Mouse (Mus musculus) macrophage (primary cell): ENCODE measurements around the gene Adcy5. TPM values are rescaled to one million over a fixed set of nuclear protein-coding genes. Genes with fewer than 3 reads are reported as not detected.

Experiments used
- H3K27ac ChIP-seq: fragments of 350-480 bp; formaldehyde crosslinking; 2 replicates; pipeline ENCODE4 v1.9.0; 2021
- H3K36me3 ChIP-seq: fragments of 350-480 bp; formaldehyde crosslinking; 2 replicates; pipeline ENCODE4 v1.9.0; 2021; ENCODE audit errors: inconsistent target
- H3K4me3 ChIP-seq: fragments of 350-480 bp; formaldehyde crosslinking; 2 replicates; pipeline ENCODE4 v1.9.0; 2021; ENCODE audit errors: inconsistent target
- H3K79me2 ChIP-seq: fragments of 350-480 bp; formaldehyde crosslinking; 2 replicates; pipeline ENCODE4 v1.9.0; 2021; ENCODE audit errors: inconsistent target
- WGBS: methylation state at CpG from one replicate; pipeline ENCODE4 v1.1.7; 2026; ENCODE audit warnings: inconsistent platforms; ENCODE audit not compliant: missing documents; 5-methylcytosine and 5-hydroxymethylcytosine counted together
- polyA plus RNA-seq: library from polyadenylated mRNA; stranded (reverse); fragments of 250-400 nt; gene quantifications from 3 replicates; pipeline ENCODE4 v1.2.4, GENCODE M21; 2018; ENCODE audit warnings: inconsistent platforms

Adcy5 gene
- polyA plus RNA-seq, 1 experiment from 2014 or later: 0.03 TPM

- Histone ChIP-seq H3K79me2 (no peaks in the 10 kb centered on the region), H3K27ac (no peak overlapping the region), H3K4me3 (no peak overlapping the region), H3K36me3 (no peaks in the 10 kb centered on the region)
- WGBS: 89% methylated on average over 7 of the region's 7 CpGs
These were observed 14.8 kb downstream of the Adcy5 start for GRCm38 (mm10) chr16:35169431-35169830.

- H3K79me2 ChIP-seq: no peaks in the 10 kb centered on the region
- no peaks in the 10 kb centered on the region for H3K36me3 ChIP-seq
- WGBS: 89% methylated on average over 5 of the region's 5 CpGs
- H3K4me3 ChIP-seq: no peak overlapping the region
- H3K27ac ChIP-seq: no peak overlapping the region
These were observed 17.5 kb downstream of the Adcy5 start for GRCm38 (mm10) chr16:35172195-35172594.

GRCm38 (mm10) chr16:35178516-35178915 is 23.8 kb downstream of the Adcy5 start:
- WGBS: 90% methylated on average over 3 of the region's 3 CpGs

GRCm38 (mm10) chr16:35179082-35179481 is 24.4 kb downstream of the Adcy5 start:
- Histone ChIP-seq H3K79me2 (no peaks in the 10 kb centered on the region), H3K27ac (no peak overlapping the region)
- WGBS: 65% methylated on average over 8 of the region's 8 CpGs

More at GRCm38 (mm10) chr16:35178516-35178915, 23.8 kb downstream of the Adcy5 start:
- no peak overlapping the region for H3K4me3 ChIP-seq
- H3K27ac ChIP-seq: no peak overlapping the region
- no peaks in the 10 kb centered on the region for H3K36me3 ChIP-seq
- no peaks in the 10 kb centered on the region for H3K79me2 ChIP-seq

GRCm38 (mm10) chr16:35183161-35183560 is 28.5 kb downstream of the Adcy5 start:
- WGBS: 85% methylated on average over 11 of the region's 11 CpGs
- no peaks in the 10 kb centered on the region for H3K79me2 ChIP-seq
- no peak overlapping the region for H3K4me3 ChIP-seq
- H3K36me3 ChIP-seq: no peaks in the 10 kb centered on the region
- H3K27ac ChIP-seq: no peak overlapping the region

More at GRCm38 (mm10) chr16:35179082-35179481, 24.4 kb downstream of the Adcy5 start:
- H3K36me3 ChIP-seq: no peaks in the 10 kb centered on the region
- H3K4me3 ChIP-seq: no peak overlapping the region

GRCm38 (mm10) chr16:35188111-35188510 is 33.4 kb downstream of the Adcy5 start:
- no peaks in the 10 kb centered on the region for H3K36me3 ChIP-seq
- 69% methylated on average over 4 of the region's 4 CpGs for WGBS
- H3K27ac ChIP-seq: no peak overlapping the region
- H3K79me2 ChIP-seq: no peaks in the 10 kb centered on the region
- H3K4me3 ChIP-seq: no peak overlapping the region

GRCm38 (mm10) chr16:35189420-35190141 is 34.9 kb downstream of the Adcy5 start:
- H3K79me2 ChIP-seq: no peaks in the 10 kb centered on the region
- 84% methylated on average over 11 of the region's 11 CpGs for WGBS
- no peaks in the 10 kb centered on the region for H3K36me3 ChIP-seq
- H3K4me3 ChIP-seq: no peak overlapping the region
- no peak overlapping the region for H3K27ac ChIP-seq

- 64% methylated on average over 7 of the region's 7 CpGs for whole genome bisulfite sequencing
- no peaks in the 10 kb centered on the region for H3K79me2 ChIP-seq
- H3K27ac ChIP-seq: no peak overlapping the region
- no peaks in the 10 kb centered on the region for H3K36me3 ChIP-seq
- no peak overlapping the region for H3K4me3 ChIP-seq
These were observed 36.1 kb downstream of the Adcy5 start for GRCm38 (mm10) chr16:35190777-35191176.

- no peaks in the 10 kb centered on the region for H3K79me2 ChIP-seq
- no peak overlapping the region for H3K27ac ChIP-seq
- no peaks in the 10 kb centered on the region for H3K36me3 ChIP-seq
- H3K4me3 ChIP-seq: no peak overlapping the region
- WGBS: 91% methylated on average over 7 of the region's 7 CpGs
These were observed 36.6 kb downstream of the Adcy5 start for GRCm38 (mm10) chr16:35191271-35191670.

- H3K36me3 ChIP-seq: no peaks in the 10 kb centered on the region
- H3K79me2 ChIP-seq: no peaks in the 10 kb centered on the region
- 90% methylated on average over 4 of the region's 4 CpGs for WGBS
- H3K27ac ChIP-seq: no peak overlapping the region
- H3K4me3 ChIP-seq: no peak overlapping the region
These were observed 37.8 kb downstream of the Adcy5 start for GRCm38 (mm10) chr16:35192471-35192870.

GRCm38 (mm10) chr16:35193357-35193756 is 38.7 kb downstream of the Adcy5 start:
- H3K36me3 ChIP-seq: no peaks in the 10 kb centered on the region
- no peak overlapping the region for H3K27ac ChIP-seq
- WGBS: 86% methylated on average over 3 of the region's 3 CpGs
- no peaks in the 10 kb centered on the region for H3K79me2 ChIP-seq
- H3K4me3 ChIP-seq: no peak overlapping the region

GRCm38 (mm10) chr16:35199721-35200431 is 45.2 kb downstream of the Adcy5 start:
- H3K79me2 ChIP-seq: no peaks in the 10 kb centered on the region
- H3K36me3 ChIP-seq: no peaks in the 10 kb centered on the region
- H3K27ac ChIP-seq: no peak overlapping the region
- no peak overlapping the region for H3K4me3 ChIP-seq
- WGBS: 91% methylated on average over 6 of the region's 6 CpGs

GRCm38 (mm10) chr16:35200432-35201142 is 45.9 kb downstream of the Adcy5 start:
- Histone ChIP-seq H3K79me2 (no peaks in the 10 kb centered on the region), H3K4me3 (no peak overlapping the region), H3K27ac (no peak overlapping the region), H3K36me3 (no peaks in the 10 kb centered on the region)
- WGBS: 87% methylated on average over 5 of the region's 9 CpGs

- Histone ChIP-seq H3K79me2 (no peaks in the 10 kb centered on the region), H3K36me3 (no peaks in the 10 kb centered on the region), H3K27ac (no peak overlapping the region), H3K4me3 (no peak overlapping the region)
- WGBS: 80% methylated on average over 5 of the region's 5 CpGs
These were observed 46.6 kb downstream of the Adcy5 start for GRCm38 (mm10) chr16:35201281-35201680.

GRCm38 (mm10) chr16:35203511-35203910 is 48.8 kb downstream of the Adcy5 start:
- WGBS: 80% methylated on average over 1 of the region's 1 CpGs
- no peaks in the 10 kb centered on the region for H3K36me3 ChIP-seq
- H3K79me2 ChIP-seq: no peaks in the 10 kb centered on the region
- no peak overlapping the region for H3K4me3 ChIP-seq
- H3K27ac ChIP-seq: no peak overlapping the region
